ENCODE assay signal across 8 mouse cellular contexts in genomic region chr11:17460024-17460919, GRCm38 (mm10).
DNase-seq lines count a peak whose midpoint lies in the region; ATAC-seq and TF ChIP-seq lines count a peak whose summit lies in the region.

No protein-coding gene starts in this region.

- peak overlapping the region; percentile 61 for H3K4me2 ChIP-seq in heart, embryonic 15.5 days
- peak overlapping the region; percentile 38 for H3K4me2 ChIP-seq in midbrain, embryonic 12.5 days (replicated peaks)

- 26% methylated on average over 11 of the region's 11 CpGs for WGBS in heart, embryonic 15.5 days
- WGBS in midbrain, embryonic 12.5 days = 8% methylated on average over 11 of the region's 11 CpGs

- intact Hi-C loops in left cerebral cortex, adult 2 months (cut with DNase I) = loop anchor here (5.0 kb wide), 3 partner anchors 178 to 1562 kb away; no protein-coding TSS in a partner anchor

- H3K36me3 ChIP-seq in heart, embryonic 15.5 days = no peaks in the 10 kb centered on the region
- no peaks in the 10 kb centered on the region for H3K36me3 ChIP-seq in midbrain, embryonic 12.5 days

- peak; percentile 84 for TF ChIP-seq CTCF in left cerebral cortex, adult 2 months (IDR thresholded peaks at IDR 0.05)

- H3K9ac ChIP-seq in heart, embryonic 15.5 days = no peak overlapping the region
- no peak overlapping the region for H3K9ac ChIP-seq in midbrain, embryonic 12.5 days (replicated peaks)

- H3K27ac ChIP-seq in heart, embryonic 15.5 days = peak overlapping the region; percentile 48; the same call in 1 of the 2 replicates
- H3K27ac ChIP-seq in left cerebral cortex, adult 2 months = no peak overlapping the region
- H3K27ac ChIP-seq in midbrain, embryonic 12.5 days (replicated peaks) = peak overlapping the region; percentile 5; the same call in 1 of the 2 replicates

- peak; percentile 26 for DNase-seq in urinary bladder, postnatal 14 days (ENCODE audit: low spot score)
- DNase-seq in urinary bladder, postnatal 4 days (ENCODE audit: low spot score in 2 of 2) = no peak
- peak; percentile 51 for DNase-seq in embryo, embryonic 10 days (ENCODE audit: low spot score)
- DNase-seq in left cerebral cortex, adult 2 months (ENCODE audit: extremely low spot score in 1 of 2, low spot score in 2 of 2) = peak in 1 of 2 experiments; percentile 26
- DNase-seq in urinary bladder, postnatal 25 days (ENCODE audit: low spot score) = no peak
- no peak for DNase-seq in urinary bladder, postnatal 10 days (ENCODE audit: low spot score)

- peaks cover 4% of the 10 kb centered on the region; the same call in 1 of the 2 replicates for H3K4me1 ChIP-seq in heart, embryonic 15.5 days (replicated peaks)
- peaks cover 11% of the 10 kb centered on the region; the same call in 1 of the 2 replicates for H3K4me1 ChIP-seq in midbrain, embryonic 12.5 days

- no peaks in the 10 kb centered on the region for H3K27me3 ChIP-seq in heart, embryonic 15.5 days
- 0 out of 2 replicates have a peak, but pooled peaks cover 3% of the 10 kb centered on the region for H3K27me3 ChIP-seq in midbrain, embryonic 12.5 days

- no peaks in the 10 kb centered on the region for H3K9me3 ChIP-seq in heart, embryonic 15.5 days (replicated peaks)
- H3K9me3 ChIP-seq in midbrain, embryonic 12.5 days = no peaks in the 10 kb centered on the region

- no peak for ATAC-seq in heart, embryonic 15.5 days (replicated peaks; ENCODE audit: insufficient number of reproducible peaks, insufficient read depth, low FRiP score, low read depth)
- ATAC-seq in midbrain, embryonic 12.5 days (ENCODE audit: low FRiP score, low read depth) = peak; percentile 48

- peak overlapping the region; percentile 34 for H3K4me3 ChIP-seq in heart, embryonic 15.5 days
- no peak overlapping the region for H3K4me3 ChIP-seq in left cerebral cortex, adult 2 months
- no peak overlapping the region for H3K4me3 ChIP-seq in midbrain, embryonic 12.5 days

Comparison
In these comparisons a context has a peak if more than half of its experiments do, and no peak if none do; other contexts are left out.
1. DNase-seq: peak in urinary bladder, postnatal 14 days (single experiment) and embryo, embryonic 10 days (single experiment); none in urinary bladder, postnatal 4 days (0 of 2), urinary bladder, postnatal 25 days (single experiment) and urinary bladder, postnatal 10 days (single experiment).